Mouse (Mus musculus): ENCODE data around the gene Wars.
"Not testable (repeated sequence)": the region's sequence is repeated elsewhere in the genome, so short reads cannot be mapped to it uniquely, and the experiment has no call there.

Wars gene

DNA sequence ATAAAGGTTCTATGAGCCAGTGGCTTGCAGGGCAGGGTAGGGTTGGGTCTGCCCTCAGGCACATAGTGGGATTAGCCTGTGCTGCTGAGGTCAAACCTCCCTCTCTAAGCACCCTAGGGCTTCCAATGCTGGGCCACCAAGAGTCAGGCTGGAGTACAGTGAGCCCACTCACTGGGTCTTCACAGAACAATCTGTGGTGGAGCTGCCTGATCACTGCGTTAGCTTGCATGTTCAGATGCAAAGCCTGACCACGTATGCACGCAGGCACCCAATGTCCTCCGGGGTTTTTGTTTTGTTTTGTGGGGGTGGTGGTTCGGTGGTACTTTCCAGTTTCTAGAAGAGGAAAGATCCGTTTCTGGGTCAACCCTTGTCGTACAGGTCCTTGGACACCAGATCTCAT lies 36.9 kb downstream of the Wars start:
- DNase-seq (ENCODE audit: low spot score in 2 of 2) = no peak

DNA sequence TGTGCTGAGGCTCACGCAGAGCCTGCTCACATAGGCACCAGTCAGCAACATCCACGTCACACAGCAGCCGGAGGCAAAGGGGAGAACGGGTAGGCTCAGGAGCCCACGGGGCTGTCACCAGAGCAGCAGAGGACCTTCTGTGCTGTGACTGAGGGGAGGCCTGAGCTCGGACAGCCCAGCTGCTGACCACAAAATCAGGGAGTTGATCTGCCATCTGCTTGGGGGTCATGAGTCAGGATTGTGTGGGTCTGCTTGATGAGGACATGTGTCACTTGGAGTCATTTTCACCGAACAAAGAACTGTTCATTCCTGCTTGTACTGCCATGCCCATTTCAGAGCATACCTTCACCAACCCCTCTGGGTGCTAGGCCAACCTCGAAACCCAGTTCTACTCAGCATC lies 37.8 kb downstream of the Wars start:
- DNase-seq (ENCODE audit: low spot score in 2 of 2) = no peak

- no peak for DNase-seq (ENCODE audit: low spot score in 2 of 2)
These were observed 38.9 kb downstream of the Wars start for GRCm38 (mm10) chr12:108855081-108855480.

GRCm38 (mm10) chr12:108852822-108853221 lies 41.2 kb downstream of the Wars start:
- no peak for DNase-seq (ENCODE audit: low spot score in 2 of 2)

DNA sequence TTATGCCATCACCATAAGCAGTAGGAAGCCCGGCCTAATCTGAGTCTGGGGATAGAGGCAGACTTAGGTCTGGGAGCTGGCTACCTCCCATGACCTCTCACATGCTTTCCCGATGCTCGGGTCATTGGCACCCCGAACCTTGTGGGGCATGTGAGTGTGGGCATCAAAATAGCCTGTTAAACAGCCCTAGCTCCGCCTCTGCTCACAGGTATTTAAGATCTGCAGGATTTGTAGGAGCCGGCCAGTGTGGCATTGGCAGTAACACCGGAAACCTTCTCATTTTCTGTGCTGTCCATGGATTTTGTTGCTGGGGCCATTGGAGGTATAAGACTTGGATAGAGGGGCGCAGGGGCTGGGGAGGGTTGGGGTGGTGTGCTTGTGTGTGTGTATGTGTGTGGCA lies 43.1 kb downstream of the Wars start:
- no peak for DNase-seq (ENCODE audit: low spot score in 2 of 2)

DNA sequence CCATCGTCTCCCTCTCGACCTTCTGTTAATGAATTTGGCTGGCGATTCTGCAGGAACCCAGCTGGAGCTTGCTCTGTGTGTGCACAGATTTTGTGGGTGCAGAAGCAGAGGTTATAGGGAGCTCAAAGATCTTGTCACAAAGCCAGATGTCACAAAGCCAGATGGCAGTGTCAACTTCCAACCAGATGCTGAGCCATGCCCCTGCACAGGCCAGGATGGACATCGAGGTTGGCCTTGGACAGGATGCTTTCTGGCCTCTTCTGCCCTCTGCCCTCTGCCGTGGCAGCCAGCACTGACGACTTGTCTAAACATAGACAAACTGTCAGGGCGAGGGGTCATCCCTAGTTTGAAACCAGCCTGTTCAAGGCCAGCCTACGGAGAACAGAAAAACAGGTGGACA lies 43.8 kb downstream of the Wars start:
- DNase-seq (ENCODE audit: low spot score in 2 of 2) = no peak

- DNase-seq (ENCODE audit: low spot score in 2 of 2) = no peak
These were observed 44.4 kb downstream of the Wars start for GRCm38 (mm10) chr12:108849488-108850022.

GRCm38 (mm10) chr12:108848033-108848432 lies 45.9 kb downstream of the Wars start:
- not testable (repeated sequence) for DNase-seq (ENCODE audit: low spot score in 2 of 2)

DNA sequence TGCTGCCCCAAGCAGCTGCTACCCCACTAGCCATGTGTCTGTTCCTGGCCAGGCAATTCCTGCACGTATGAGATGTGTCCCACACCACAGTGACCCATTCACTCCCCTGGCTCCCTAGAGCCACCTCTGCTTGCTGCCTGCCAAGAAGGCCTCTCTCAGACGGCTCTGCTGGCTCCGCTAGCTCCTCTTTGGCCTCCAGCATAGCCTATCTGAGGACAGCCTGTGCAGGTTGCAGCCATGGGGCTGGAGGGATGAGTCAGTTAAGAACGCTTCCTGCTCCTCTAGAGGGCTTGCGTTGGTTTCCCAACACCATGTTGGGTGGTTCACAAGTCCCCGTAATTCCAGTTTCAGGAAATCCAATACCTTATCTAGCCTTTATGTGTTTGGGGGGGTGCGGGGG lies 51.3 kb downstream of the Wars start:
- DNase-seq (ENCODE audit: low spot score in 2 of 2) = no peak

- DNase-seq (ENCODE audit: low spot score in 2 of 2) = no peak
These were observed 52.8 kb downstream of the Wars start for GRCm38 (mm10) chr12:108841181-108841580.

- DNase-seq (ENCODE audit: low spot score in 2 of 2) = no peak
These were observed 57.3 kb downstream of the Wars start for GRCm38 (mm10) chr12:108836722-108837121.

GRCm38 (mm10) chr12:108835840-108836409 lies 58.0 kb downstream of the Wars start, which contains the start of the genes Slc25a29 and Slc25a47:
Slc25a29 (minus strand) TSS chr12:108835883.
Slc25a47 (plus strand) TSS chr12:108836046.
- peak; percentile 92 to 94 for DNase-seq (ENCODE audit: low spot score in 2 of 2)

- DNase-seq (ENCODE audit: low spot score in 2 of 2) = no peak
These were observed 58.6 kb downstream of the Wars start for GRCm38 (mm10) chr12:108835208-108835839.

DNA sequence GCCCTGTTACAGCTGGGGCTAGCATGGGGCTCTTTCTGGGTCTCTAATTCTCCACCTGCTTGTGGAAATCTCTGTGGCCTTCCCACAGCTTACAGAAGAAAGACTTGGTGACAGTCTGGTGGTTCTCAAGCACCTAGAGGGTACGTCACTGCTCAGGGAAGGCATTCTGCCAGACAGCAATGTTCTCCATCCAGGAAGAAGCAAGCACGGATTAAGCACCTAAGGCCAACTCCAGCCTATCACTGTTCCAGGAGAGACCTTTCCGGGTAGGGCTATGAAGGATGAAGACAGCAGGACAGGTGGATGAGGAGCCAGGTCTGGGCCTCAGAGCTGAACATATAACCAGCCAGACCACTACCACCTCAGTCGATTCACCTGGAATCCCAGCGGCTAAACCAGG lies 59.2 kb downstream of the Wars start:
- DNase-seq (ENCODE audit: low spot score in 2 of 2) = no peak

GRCm38 (mm10) chr12:108834337-108834736 lies 59.6 kb downstream of the Wars start:
- no peak for DNase-seq (ENCODE audit: low spot score in 2 of 2)

DNA sequence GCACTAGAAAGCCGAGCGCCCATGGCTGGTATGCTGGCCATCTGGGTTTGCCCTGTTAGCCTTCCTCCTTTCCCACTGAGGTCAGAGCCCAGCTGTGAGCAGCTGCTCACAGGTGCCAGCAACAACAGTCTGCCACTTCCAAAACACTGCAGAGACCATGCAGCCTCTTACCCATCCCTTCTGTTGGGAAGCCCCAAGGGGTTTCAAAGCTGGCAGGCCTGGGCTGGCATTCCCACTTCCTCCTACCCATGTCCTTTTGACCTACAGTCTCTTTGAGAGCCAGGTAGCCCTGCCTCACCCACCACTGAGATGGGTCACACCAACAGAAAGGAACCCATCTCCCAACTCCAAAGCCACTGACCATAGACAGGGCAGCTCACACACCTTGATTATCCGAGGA lies 60.6 kb downstream of the Wars start:
- DNase-seq (ENCODE audit: low spot score in 2 of 2) = no peak

DNA sequence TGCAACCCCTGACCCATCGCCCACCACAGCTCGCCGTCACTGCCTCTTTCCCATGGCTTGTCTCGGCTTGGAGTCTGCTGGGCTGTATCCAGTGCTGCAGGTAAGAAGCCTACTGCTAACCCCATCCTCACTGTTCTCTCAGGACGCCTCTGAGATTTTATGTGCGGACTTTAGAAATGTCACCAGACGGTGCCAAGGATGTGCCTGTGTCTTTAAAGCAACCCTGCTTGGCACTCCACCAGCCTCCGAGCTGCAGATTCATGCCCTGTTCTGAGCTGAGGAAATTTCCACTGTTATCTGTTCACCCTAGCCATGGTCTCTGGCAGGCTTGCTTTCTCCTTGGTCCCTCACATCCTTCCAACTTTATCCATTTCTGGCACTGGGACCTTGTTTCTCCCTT lies 61.1 kb downstream of the Wars start:
- no peak for DNase-seq (ENCODE audit: low spot score in 2 of 2)

- DNase-seq (ENCODE audit: low spot score in 2 of 2) = no peak
These were observed 61.9 kb downstream of the Wars start for GRCm38 (mm10) chr12:108831966-108832643.

DNA sequence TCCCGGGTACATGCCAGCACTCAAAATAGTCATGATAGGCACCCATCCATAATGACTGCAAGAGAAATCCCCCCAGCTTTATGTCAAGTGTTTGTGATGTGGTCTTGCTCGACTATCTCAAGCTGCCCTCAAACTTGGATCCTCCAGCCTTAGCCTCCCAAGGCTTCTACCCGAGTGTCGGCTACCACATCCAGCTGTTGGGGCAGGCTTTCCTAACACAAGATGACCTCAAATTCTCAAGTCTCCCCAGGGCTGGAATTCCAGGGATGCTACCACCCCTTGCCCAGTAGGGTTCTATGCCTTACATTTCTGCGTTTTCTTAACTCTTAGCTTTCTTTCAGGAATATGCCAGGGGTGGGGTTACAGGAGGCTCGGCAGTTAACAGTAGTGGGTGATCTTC lies 63.6 kb downstream of the Wars start:
- no peak for DNase-seq (ENCODE audit: low spot score in 2 of 2)

- DNase-seq (ENCODE audit: low spot score in 2 of 2) = no peak
These were observed 64.3 kb downstream of the Wars start for GRCm38 (mm10) chr12:108829636-108830035.

DNA sequence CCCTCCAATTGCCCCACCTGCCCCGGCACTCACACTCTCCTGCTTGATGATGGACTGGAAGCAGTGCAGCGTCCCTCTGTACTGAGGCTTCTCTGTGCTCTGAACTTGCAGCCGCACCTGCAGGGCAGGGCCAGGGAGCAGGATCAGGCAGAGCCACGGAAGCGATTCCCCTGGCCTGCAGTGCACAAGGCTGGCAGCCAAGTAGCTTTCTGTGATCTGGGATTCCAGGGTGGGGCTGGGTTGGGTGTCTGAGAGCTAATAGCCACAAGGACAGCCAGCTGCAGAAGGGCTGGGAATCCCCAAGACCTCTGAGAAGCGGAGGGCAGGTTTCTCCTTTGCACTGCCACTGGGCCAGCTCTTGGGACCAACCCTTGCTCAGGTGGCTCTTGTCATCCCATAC lies 66.3 kb downstream of the Wars start:
- no peak for DNase-seq (ENCODE audit: low spot score in 2 of 2)

DNA sequence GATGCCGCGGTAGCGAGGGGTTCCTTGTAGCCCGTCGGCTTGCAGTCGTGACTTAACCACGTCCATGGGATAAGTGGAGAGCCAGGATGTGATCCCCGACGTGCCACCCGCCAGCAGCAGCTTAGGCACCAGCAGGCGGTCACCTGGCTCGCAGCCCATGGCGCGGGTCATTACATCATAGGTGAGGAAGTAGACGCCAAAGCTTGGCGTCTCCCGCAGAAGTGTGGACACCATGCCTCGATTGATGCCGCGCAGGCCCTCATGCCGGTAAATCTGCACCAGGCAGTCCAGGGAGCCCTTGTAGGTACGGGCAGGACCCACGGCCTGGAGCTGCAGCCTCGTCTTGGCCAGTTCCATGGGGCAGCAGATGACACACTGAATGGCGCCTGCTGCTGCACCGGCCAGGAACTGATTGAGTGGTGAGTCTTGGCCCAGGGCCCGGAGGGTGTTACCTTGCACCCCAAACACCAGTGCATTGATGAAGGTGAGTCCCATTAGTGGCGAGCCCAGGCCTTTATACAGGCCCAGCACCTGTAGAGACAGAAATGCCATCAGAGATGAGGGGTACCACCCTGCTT lies 66.9 kb downstream of the Wars start:
- DNase-seq (ENCODE audit: low spot score in 2 of 2) = no peak

Measured in frontal cortex, postnatal 14 days (tissue).